Mouse (Mus musculus): ENCODE measurements at regions not wholly inside any gene's neighbourhood (a gene's known extent, or its start where the extent isn't known, plus 50 kb on each side); places are given as distances from the start of the nearest gene placed in this dataset.

DNA sequence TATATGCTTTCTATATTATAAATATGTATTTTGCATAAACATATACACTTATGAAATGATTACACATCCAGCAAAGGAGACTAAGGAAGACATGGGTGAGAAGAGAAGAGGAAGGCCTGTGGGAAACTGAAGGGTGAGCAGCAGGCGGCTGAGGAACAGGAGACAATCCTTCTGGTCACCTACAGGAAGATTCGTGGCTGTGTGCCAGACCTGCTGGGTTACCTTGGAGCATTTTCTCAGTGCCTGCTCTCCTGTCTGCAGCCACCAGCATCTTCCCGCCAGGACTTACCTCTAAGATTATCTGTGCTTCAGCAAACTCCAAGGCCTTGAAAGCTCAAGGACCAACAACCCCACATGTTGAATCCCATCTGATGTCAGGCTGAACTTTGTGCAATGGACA is 258.3 kb upstream of the 3110018I06Rik start:
- Histone ChIP-seq H3K27me3 (ENCODE audit: control insufficient read depth) (no peaks in the 10 kb centered on the region), H3K36me3 (ENCODE audit: control insufficient read depth) (no peaks in the 10 kb centered on the region), H3K4me1 (ENCODE audit: control insufficient read depth) (no peaks in the 10 kb centered on the region), H3K9me3 (ENCODE audit: control insufficient read depth, low read length) (peaks cover 59% of the 10 kb centered on the region), H3K4me3 (replicated peaks) (no peak overlapping the region)
- TF ChIP-seq TAL1 (IDR thresholded peaks at IDR 0.05; ENCODE audit: low read length), result no peak
- TF ChIP-seq GATA1 (IDR thresholded peaks at IDR 0.05; ENCODE audit: low read length), result no peak

DNA sequence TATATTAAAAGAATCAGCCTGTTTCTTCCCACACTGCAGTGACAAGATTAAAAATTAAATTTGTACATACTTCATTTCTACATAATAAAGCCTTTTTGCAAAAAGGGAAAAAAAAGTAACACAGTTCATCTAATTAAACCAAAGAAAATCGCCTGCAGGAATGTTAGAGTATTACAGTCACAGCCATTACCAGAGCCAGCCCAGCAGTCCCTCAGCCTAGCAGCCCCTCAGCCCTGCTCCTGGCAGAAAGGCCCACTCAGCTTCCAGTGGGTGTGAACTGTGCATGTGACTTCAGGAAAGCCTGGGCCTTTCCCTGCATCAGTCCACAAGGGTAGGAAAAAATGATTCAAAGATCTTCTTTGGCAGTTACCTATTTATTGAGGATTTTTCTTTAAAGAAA is 256.8 kb upstream of the 3110018I06Rik start:
- no peaks in the 10 kb centered on the region for H3K36me3 ChIP-seq (ENCODE audit: control insufficient read depth)
- H3K4me3 ChIP-seq (replicated peaks), result no peak overlapping the region
- no peaks in the 10 kb centered on the region for H3K4me1 ChIP-seq (ENCODE audit: control insufficient read depth)
- H3K27me3 ChIP-seq (ENCODE audit: control insufficient read depth), result no peaks in the 10 kb centered on the region
- H3K9me3 ChIP-seq (ENCODE audit: control insufficient read depth, low read length), result peaks cover 57% of the 10 kb centered on the region
- TF ChIP-seq TAL1 (IDR thresholded peaks at IDR 0.05; ENCODE audit: low read length) (no peak), GATA1 (IDR thresholded peaks at IDR 0.05; ENCODE audit: low read length) (no peak)

DNA sequence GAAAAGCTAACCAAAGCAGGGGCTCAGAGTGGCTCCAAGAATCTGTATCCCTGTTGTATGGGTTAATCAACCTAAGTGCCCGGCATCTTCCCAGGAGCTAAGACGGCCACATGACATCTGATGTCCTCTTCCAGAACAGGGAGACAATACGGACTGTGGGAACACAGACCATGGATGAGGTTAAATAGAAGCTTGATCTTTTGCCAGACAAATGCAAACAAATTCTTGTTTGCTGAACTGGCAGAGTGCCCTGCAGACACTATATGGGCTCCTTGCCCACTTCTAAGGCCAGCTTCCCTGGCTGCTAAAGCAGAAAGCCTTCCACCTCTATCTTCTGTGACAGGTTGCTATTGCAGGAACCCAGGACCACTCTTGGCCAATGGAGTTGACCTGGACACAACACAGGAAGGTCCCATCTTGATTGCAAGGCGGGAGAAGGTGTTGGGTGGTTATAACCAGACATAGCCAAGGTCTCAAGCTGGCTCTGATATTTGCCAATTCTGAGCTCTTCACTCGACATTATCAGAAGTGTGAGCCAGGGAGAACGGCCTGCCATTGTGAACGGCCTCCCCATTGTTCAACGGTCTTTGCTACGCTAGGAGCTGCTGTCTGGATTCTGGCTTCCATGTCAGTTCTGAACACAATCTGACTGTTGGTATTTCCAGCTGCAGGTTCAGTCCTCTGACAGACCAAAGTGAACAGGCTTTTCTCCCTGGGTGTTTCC is 237.5 kb upstream of the 3110018I06Rik start:
- H3K36me3 ChIP-seq (ENCODE audit: control insufficient read depth), result no peaks in the 10 kb centered on the region
- no peak overlapping the region for H3K4me3 ChIP-seq (replicated peaks)
- H3K9me3 ChIP-seq (ENCODE audit: control insufficient read depth, low read length), result peaks cover 24% of the 10 kb centered on the region
- H3K27me3 ChIP-seq (ENCODE audit: control insufficient read depth), result no peaks in the 10 kb centered on the region
- TF ChIP-seq TAL1 (IDR thresholded peaks at IDR 0.05; ENCODE audit: low read length), result no peak
- no peak for TF ChIP-seq GATA1 (IDR thresholded peaks at IDR 0.05; ENCODE audit: low read length)
- no peaks in the 10 kb centered on the region for H3K4me1 ChIP-seq (ENCODE audit: control insufficient read depth)

DNA sequence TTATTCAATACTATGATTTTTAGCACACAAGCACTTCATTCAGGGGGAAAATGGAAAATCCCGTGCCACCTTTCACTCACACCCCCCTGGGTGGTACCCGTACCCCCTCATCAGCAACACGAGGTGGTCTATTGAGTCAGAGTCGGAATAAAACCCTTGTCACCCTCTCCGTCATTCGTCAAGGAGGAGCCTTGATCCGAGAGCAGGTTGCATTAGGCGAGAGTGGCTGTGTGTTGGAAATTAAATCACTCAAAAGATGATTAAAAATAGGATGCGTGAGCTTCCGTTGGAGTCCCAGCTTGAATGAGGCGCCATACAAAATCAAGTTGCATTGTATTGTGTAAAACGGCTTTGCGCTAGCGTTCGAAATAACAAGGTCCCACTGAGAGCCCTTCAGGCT is 236.5 kb upstream of the 3110018I06Rik start:
- Histone ChIP-seq H3K27me3 (ENCODE audit: control insufficient read depth) (no peaks in the 10 kb centered on the region), H3K9me3 (ENCODE audit: control insufficient read depth, low read length) (peaks cover 24% of the 10 kb centered on the region), H3K36me3 (ENCODE audit: control insufficient read depth) (no peaks in the 10 kb centered on the region)

DNA sequence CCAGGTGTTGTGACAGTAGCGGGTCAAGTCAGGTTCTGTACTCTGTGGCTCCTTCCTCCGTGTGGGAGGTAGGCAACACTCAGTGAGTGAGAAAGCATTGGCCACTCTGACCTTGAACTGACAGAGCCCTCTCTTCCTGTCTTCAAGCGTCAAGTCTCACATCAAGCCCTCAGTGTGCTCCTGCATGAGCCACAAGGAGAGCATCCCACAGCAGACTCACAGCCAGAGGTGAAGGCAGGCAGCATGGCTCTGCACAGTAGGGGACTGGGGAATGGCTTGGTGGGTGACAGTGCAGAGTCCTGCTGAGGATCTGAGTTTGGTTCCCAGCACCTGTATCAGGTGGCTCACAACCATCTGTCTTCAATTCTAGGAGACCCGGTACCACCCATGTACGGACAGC is 226.4 kb upstream of the 3110018I06Rik start:
- Histone ChIP-seq H3K9me3 (ENCODE audit: control insufficient read depth, low read length) (peaks cover 29% of the 10 kb centered on the region), H3K4me3 (replicated peaks) (no peak overlapping the region), H3K36me3 (ENCODE audit: control insufficient read depth) (no peaks in the 10 kb centered on the region), H3K27me3 (ENCODE audit: control insufficient read depth) (no peaks in the 10 kb centered on the region), H3K4me1 (ENCODE audit: control insufficient read depth) (no peaks in the 10 kb centered on the region)
- no peak for TF ChIP-seq TAL1 (IDR thresholded peaks at IDR 0.05; ENCODE audit: low read length)
- no peak for TF ChIP-seq GATA1 (IDR thresholded peaks at IDR 0.05; ENCODE audit: low read length)

More for the DNA sequence above, 236.5 kb upstream of the 3110018I06Rik start:
- TF ChIP-seq GATA1 (IDR thresholded peaks at IDR 0.05; ENCODE audit: low read length) (no peak), TAL1 (IDR thresholded peaks at IDR 0.05; ENCODE audit: low read length) (no peak)
- H3K4me3 ChIP-seq (replicated peaks), result no peak overlapping the region
- H3K4me1 ChIP-seq (ENCODE audit: control insufficient read depth), result no peaks in the 10 kb centered on the region

- Histone ChIP-seq H3K9me3 (ENCODE audit: control insufficient read depth, low read length) (peaks cover 29% of the 10 kb centered on the region), H3K4me1 (ENCODE audit: control insufficient read depth) (no peaks in the 10 kb centered on the region)
- no peak for TF ChIP-seq TAL1 (IDR thresholded peaks at IDR 0.05; ENCODE audit: low read length)
- TF ChIP-seq GATA1 (IDR thresholded peaks at IDR 0.05; ENCODE audit: low read length), result no peak
Observed at GRCm38 (mm10) chr12:107262516-107262915, 225.9 kb upstream of the 3110018I06Rik start.

DNA sequence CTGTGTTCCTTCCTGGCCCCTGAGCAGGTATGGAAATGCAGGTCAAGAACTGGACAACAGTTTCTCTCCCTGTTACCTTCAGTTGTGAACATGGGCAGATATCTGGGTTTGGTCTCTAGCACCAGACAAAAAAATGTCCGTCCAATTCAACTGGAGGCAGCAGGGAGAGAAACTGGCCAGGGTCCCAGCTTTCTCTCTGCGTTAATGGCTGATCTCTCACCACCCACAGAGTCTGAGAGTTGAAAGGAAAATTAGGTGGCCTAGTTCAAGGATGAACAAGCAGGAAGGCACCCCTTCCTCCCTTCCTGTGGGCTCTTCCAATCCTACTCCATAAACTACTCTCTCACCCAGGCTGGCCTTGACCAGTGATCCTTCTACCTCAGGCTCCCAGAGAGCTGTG is 221.7 kb upstream of the 3110018I06Rik start:
- Histone ChIP-seq H3K4me3 (replicated peaks) (no peak overlapping the region), H3K27me3 (ENCODE audit: control insufficient read depth) (no peaks in the 10 kb centered on the region), H3K9me3 (ENCODE audit: control insufficient read depth, low read length) (peaks cover 32% of the 10 kb centered on the region), H3K36me3 (ENCODE audit: control insufficient read depth) (no peaks in the 10 kb centered on the region), H3K4me1 (ENCODE audit: control insufficient read depth) (no peaks in the 10 kb centered on the region)
- no peak for TF ChIP-seq TAL1 (IDR thresholded peaks at IDR 0.05; ENCODE audit: low read length)
- TF ChIP-seq GATA1 (IDR thresholded peaks at IDR 0.05; ENCODE audit: low read length), result no peak

More at GRCm38 (mm10) chr12:107262516-107262915, 225.9 kb upstream of the 3110018I06Rik start:
- H3K4me3 ChIP-seq (replicated peaks), result no peak overlapping the region
- H3K27me3 ChIP-seq (ENCODE audit: control insufficient read depth), result no peaks in the 10 kb centered on the region
- H3K36me3 ChIP-seq (ENCODE audit: control insufficient read depth), result no peaks in the 10 kb centered on the region

- Histone ChIP-seq H3K4me1 (ENCODE audit: control insufficient read depth) (no peaks in the 10 kb centered on the region), H3K9me3 (ENCODE audit: control insufficient read depth, low read length) (peaks cover 24% of the 10 kb centered on the region), H3K27me3 (ENCODE audit: control insufficient read depth) (no peaks in the 10 kb centered on the region), H3K4me3 (replicated peaks) (no peak overlapping the region), H3K36me3 (ENCODE audit: control insufficient read depth) (no peaks in the 10 kb centered on the region)
- TF ChIP-seq GATA1 (IDR thresholded peaks at IDR 0.05; ENCODE audit: low read length) (no peak), TAL1 (IDR thresholded peaks at IDR 0.05; ENCODE audit: low read length) (no peak)
Observed at GRCm38 (mm10) chr12:107285622-107286021, 202.8 kb upstream of the 3110018I06Rik start.

DNA sequence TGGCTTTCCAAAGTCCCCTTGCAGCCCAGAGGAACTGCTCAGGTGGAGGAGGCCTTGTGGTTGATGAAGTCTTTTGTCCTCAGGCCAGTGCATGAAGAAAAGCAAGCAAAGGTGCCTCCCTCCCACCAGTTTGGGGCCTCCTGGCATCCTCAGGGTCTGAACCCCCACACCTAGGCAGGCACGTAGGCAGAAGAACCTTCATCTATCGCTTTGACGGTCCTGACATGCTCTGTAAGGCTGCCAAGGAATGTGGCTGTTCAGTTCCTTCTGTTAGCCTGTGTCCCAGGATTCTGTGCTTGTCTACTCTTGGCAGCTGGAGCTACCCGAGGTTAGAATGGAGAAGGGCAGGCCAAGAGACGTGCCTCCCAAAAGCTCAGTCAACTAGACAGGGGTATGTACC is 197.1 kb upstream of the 3110018I06Rik start:
- Histone ChIP-seq H3K9me3 (ENCODE audit: control insufficient read depth, low read length) (peaks cover 8% of the 10 kb centered on the region), H3K4me3 (replicated peaks) (no peak overlapping the region)
- no peak for TF ChIP-seq GATA1 (IDR thresholded peaks at IDR 0.05; ENCODE audit: low read length)
- TF ChIP-seq TAL1 (IDR thresholded peaks at IDR 0.05; ENCODE audit: low read length), result no peak

More for the DNA sequence above, 197.1 kb upstream of the 3110018I06Rik start:
- no peaks in the 10 kb centered on the region for H3K36me3 ChIP-seq (ENCODE audit: control insufficient read depth)
- H3K27me3 ChIP-seq (ENCODE audit: control insufficient read depth), result no peaks in the 10 kb centered on the region
- H3K4me1 ChIP-seq (ENCODE audit: control insufficient read depth), result no peaks in the 10 kb centered on the region
